Comparison of ENCODE assay signal across 21 mouse cellular contexts in the genomic region with DNA sequence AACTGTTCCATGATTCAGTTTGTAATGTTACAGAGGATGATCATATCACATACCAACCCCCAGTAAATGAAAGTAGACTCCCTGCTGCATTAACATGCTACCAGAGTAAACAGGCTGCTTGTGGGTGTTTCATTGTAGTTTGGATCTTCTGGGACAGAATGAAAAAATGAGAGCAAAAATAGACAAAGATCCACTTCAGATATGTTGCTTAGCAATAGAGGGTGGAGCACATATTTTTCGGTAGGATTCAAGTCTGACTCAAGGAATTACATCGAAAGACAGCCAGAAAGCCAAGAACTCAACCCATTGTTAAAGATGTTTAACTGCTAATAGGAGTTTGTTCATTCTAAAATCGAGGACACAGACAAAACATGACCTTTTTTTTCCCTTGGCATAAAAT.
"Had no signal": no experiment of that assay in that cellular context is flagged by ENCODE, and none has a peak within 500 bp of the region (broad histone marks: within the 10 kb centered on the region; RNA-seq: fewer than 3 reads in every experiment).

No protein-coding gene starts in this region.

- H3K27me3 ChIP-seq: heart, embryonic 12.5 days; hindbrain, embryonic 12.5 days; intestine, embryonic 15.5 days; limb, embryonic 12.5 days; liver, embryonic 13.5 days; liver, embryonic 15.5 days had no signal

- H3K36me3 ChIP-seq: heart, embryonic 10.5 days; heart, embryonic 12.5 days; hindbrain, embryonic 10.5 days; hindbrain, embryonic 12.5 days; intestine, embryonic 15.5 days; limb, embryonic 10.5 days; limb, embryonic 12.5 days; liver, embryonic 13.5 days; liver, embryonic 15.5 days had no signal

- H3K4me3 ChIP-seq: heart, embryonic 10.5 days; heart, embryonic 12.5 days; hindbrain, embryonic 10.5 days; hindbrain, embryonic 12.5 days; intestine, embryonic 15.5 days; left cerebral cortex, adult 2 months; limb, embryonic 10.5 days; limb, embryonic 12.5 days; liver, embryonic 13.5 days; liver, embryonic 15.5 days had no signal

- DNase-seq: gastrocnemius, postnatal 25 days; heart, adult 18-20 months; heart, postnatal 10 days; heart, postnatal 4 days; kidney, adult 18-20 months; kidney, adult 8-10 months; kidney, postnatal 10 days; kidney, postnatal 25 days; kidney, postnatal 4 days; liver; liver, embryonic 13.5 days had no signal

- H3K4me1 ChIP-seq: heart, embryonic 10.5 days; heart, embryonic 12.5 days; hindbrain, embryonic 10.5 days; hindbrain, embryonic 12.5 days; intestine, embryonic 15.5 days; limb, embryonic 10.5 days; limb, embryonic 12.5 days; liver, embryonic 13.5 days; liver, embryonic 15.5 days had no signal

- H3K27ac ChIP-seq: heart, embryonic 10.5 days; hindbrain, embryonic 10.5 days; hindbrain, embryonic 12.5 days; hindbrain, embryonic 14.5 days; intestine, embryonic 15.5 days; left cerebral cortex, adult 2 months; limb, embryonic 10.5 days; limb, embryonic 12.5 days; liver, embryonic 13.5 days; liver, embryonic 15.5 days had no signal
